Mouse (Mus musculus) brain, adult 2 months (tissue): Measurements from ENCODE around the gene Glg1.
"Not testable (repeated sequence)": the region's sequence is repeated elsewhere in the genome, so short reads cannot be mapped to it uniquely, and the experiment has no call there.

Experiments used
- DNase-seq: peaks from one replicate; pipeline ENCODE4 v3.0.0; 2011; ENCODE audit warnings: low read depth, low spot score

Glg1 gene

GRCm38 (mm10) chr8:111145460-111146012 lies 113.5 kb downstream of the Glg1 start:
- peak; percentile 93 for DNase-seq

GRCm38 (mm10) chr8:111144901-111145459 lies 114.0 kb downstream of the Glg1 start:
- not testable (repeated sequence) for DNase-seq

- no peak for DNase-seq
Observed at GRCm38 (mm10) chr8:111142521-111142920, 116.5 kb downstream of the Glg1 start.

- DNase-seq = no peak
Observed at GRCm38 (mm10) chr8:111130756-111131155, 128.3 kb downstream of the Glg1 start.

GRCm38 (mm10) chr8:111119481-111119880 lies 139.5 kb downstream of the Glg1 start:
- DNase-seq = peak; percentile 55

GRCm38 (mm10) chr8:111114891-111115290 lies 144.1 kb downstream of the Glg1 start:
- no peak for DNase-seq
